Mouse (Mus musculus): ENCODE results near the gene Gm11639. TPM values are rescaled to one million over a fixed set of nuclear protein-coding genes. Genes with fewer than 3 reads are reported as not detected.
"Not testable (repeated sequence)": the region's sequence is repeated elsewhere in the genome, so short reads cannot be mapped to it uniquely, and the experiment has no call there.

Gene Gm11639
- polyA plus RNA-seq, 1 experiment, result 0.17 TPM

GRCm38 (mm10) chr11:105125735-105126519, 440.4 kb downstream of the Gm11639 start, which contains the start of gene Mettl2:
Gene Mettl2 (plus strand): TSS chr11:105126425.
- Histone ChIP-seq H3K27ac (ENCODE audit: insufficient read depth, low read length) (no peak within 1 kb of the TSS), H3K4me3 (ENCODE audit: insufficient read depth, low read length) (peak within 1 kb of the TSS; percentile 72), H3K4me1 (ENCODE audit: control insufficient read depth, insufficient read depth, low read length) (peaks cover 5% of the 10 kb centered on the region)

GRCm38 (mm10) chr11:105126520-105127029, 441.1 kb downstream of the Gm11639 start:
- TF ChIP-seq CTCF (IDR thresholded peaks at IDR 0.05; ENCODE audit: extremely low read depth, insufficient read depth, low read length) (no peak), POLR2A (IDR thresholded peaks at IDR 0.05; ENCODE audit: extremely low read depth, insufficient read depth, low read length) (no peak)
- peaks cover 5% of the 10 kb centered on the region for H3K4me1 ChIP-seq (ENCODE audit: control insufficient read depth, insufficient read depth, low read length)
- H3K4me3 ChIP-seq (ENCODE audit: insufficient read depth, low read length), result peak overlapping the region; percentile 72
- no peak overlapping the region for H3K27ac ChIP-seq (ENCODE audit: insufficient read depth, low read length)

More at GRCm38 (mm10) chr11:105125735-105126519, 440.4 kb downstream of the Gm11639 start, which contains the start of gene Mettl2:
- peak; percentile 93 for TF ChIP-seq POLR2A (IDR thresholded peaks at IDR 0.05; ENCODE audit: extremely low read depth, insufficient read depth, low read length)
- peak; percentile 79 for TF ChIP-seq CTCF (IDR thresholded peaks at IDR 0.05; ENCODE audit: extremely low read depth, insufficient read depth, low read length)

- Histone ChIP-seq H3K4me3 (ENCODE audit: insufficient read depth, low read length) (no peak overlapping the region), H3K27ac (ENCODE audit: insufficient read depth, low read length) (no peak overlapping the region), H3K4me1 (ENCODE audit: control insufficient read depth, insufficient read depth, low read length) (no peaks in the 10 kb centered on the region)
- no peak for TF ChIP-seq CTCF (IDR thresholded peaks at IDR 0.05; ENCODE audit: extremely low read depth, insufficient read depth, low read length)
Measured at GRCm38 (mm10) chr11:105135692-105136091, 450.2 kb downstream of the Gm11639 start.

- H3K4me3 ChIP-seq (ENCODE audit: insufficient read depth, low read length); H3K4me1 ChIP-seq (ENCODE audit: control insufficient read depth, insufficient read depth, low read length); H3K27ac ChIP-seq (ENCODE audit: insufficient read depth, low read length): not testable (repeated sequence)
Measured at GRCm38 (mm10) chr11:105137255-105137654, 451.7 kb downstream of the Gm11639 start.

GRCm38 (mm10) chr11:105140512-105140911, 455.0 kb downstream of the Gm11639 start:
- not testable (repeated sequence) for H3K4me1 ChIP-seq (ENCODE audit: control insufficient read depth, insufficient read depth, low read length); H3K27ac ChIP-seq (ENCODE audit: insufficient read depth, low read length); H3K4me3 ChIP-seq (ENCODE audit: insufficient read depth, low read length)

- no peak overlapping the region for H3K27ac ChIP-seq (ENCODE audit: insufficient read depth, low read length)
- no peaks in the 10 kb centered on the region for H3K4me1 ChIP-seq (ENCODE audit: control insufficient read depth, insufficient read depth, low read length)
Measured at GRCm38 (mm10) chr11:105141115-105141514, 455.6 kb downstream of the Gm11639 start.

GRCm38 (mm10) chr11:105143564-105143963, 458.1 kb downstream of the Gm11639 start:
- H3K4me3 ChIP-seq (ENCODE audit: insufficient read depth, low read length), result no peak overlapping the region
- H3K4me1 ChIP-seq (ENCODE audit: control insufficient read depth, insufficient read depth, low read length), result no peaks in the 10 kb centered on the region
- H3K27ac ChIP-seq (ENCODE audit: insufficient read depth, low read length), result no peak overlapping the region
- no peak for TF ChIP-seq CTCF (IDR thresholded peaks at IDR 0.05; ENCODE audit: extremely low read depth, insufficient read depth, low read length)
- TF ChIP-seq POLR2A (IDR thresholded peaks at IDR 0.05; ENCODE audit: extremely low read depth, insufficient read depth, low read length), result no peak

More at GRCm38 (mm10) chr11:105141115-105141514, 455.6 kb downstream of the Gm11639 start:
- TF ChIP-seq POLR2A (IDR thresholded peaks at IDR 0.05; ENCODE audit: extremely low read depth, insufficient read depth, low read length) (no peak), CTCF (IDR thresholded peaks at IDR 0.05; ENCODE audit: extremely low read depth, insufficient read depth, low read length) (no peak)
- no peak overlapping the region for H3K4me3 ChIP-seq (ENCODE audit: insufficient read depth, low read length)

- Histone ChIP-seq H3K27ac (ENCODE audit: insufficient read depth, low read length) (no peak overlapping the region), H3K4me3 (ENCODE audit: insufficient read depth, low read length) (no peak overlapping the region), H3K4me1 (ENCODE audit: control insufficient read depth, insufficient read depth, low read length) (no peaks in the 10 kb centered on the region)
- TF ChIP-seq POLR2A (IDR thresholded peaks at IDR 0.05; ENCODE audit: extremely low read depth, insufficient read depth, low read length) (no peak), CTCF (IDR thresholded peaks at IDR 0.05; ENCODE audit: extremely low read depth, insufficient read depth, low read length) (no peak)
Measured at GRCm38 (mm10) chr11:105144084-105144483, 458.6 kb downstream of the Gm11639 start.

- Histone ChIP-seq H3K27ac (ENCODE audit: insufficient read depth, low read length) (no peak overlapping the region), H3K4me1 (ENCODE audit: control insufficient read depth, insufficient read depth, low read length) (no peaks in the 10 kb centered on the region), H3K4me3 (ENCODE audit: insufficient read depth, low read length) (no peak overlapping the region)
- TF ChIP-seq CTCF (IDR thresholded peaks at IDR 0.05; ENCODE audit: extremely low read depth, insufficient read depth, low read length) (no peak), POLR2A (IDR thresholded peaks at IDR 0.05; ENCODE audit: extremely low read depth, insufficient read depth, low read length) (no peak)
Measured at GRCm38 (mm10) chr11:105144508-105145210, 459.2 kb downstream of the Gm11639 start.

GRCm38 (mm10) chr11:105145211-105145610, 459.7 kb downstream of the Gm11639 start:
- no peak for TF ChIP-seq POLR2A (IDR thresholded peaks at IDR 0.05; ENCODE audit: extremely low read depth, insufficient read depth, low read length)
- no peak for TF ChIP-seq CTCF (IDR thresholded peaks at IDR 0.05; ENCODE audit: extremely low read depth, insufficient read depth, low read length)
- Histone ChIP-seq H3K4me3 (ENCODE audit: insufficient read depth, low read length) (no peak overlapping the region), H3K4me1 (ENCODE audit: control insufficient read depth, insufficient read depth, low read length) (no peaks in the 10 kb centered on the region), H3K27ac (ENCODE audit: insufficient read depth, low read length) (no peak overlapping the region)

Measured in cortical plate, adult 2 months (tissue).